Mouse (Mus musculus) ovary, postnatal 36 days (tissue): ENCODE measurements around the gene Fzr1.
A peak's percentile ranks its signal among the peaks of the same experiment; 100 is the strongest.

Experiments used
- DNase-seq: peaks from one replicate; pipeline ENCODE4 v3.0.0; 2022; ENCODE audit warnings: low spot score, mixed read lengths

The Fzr1 gene

DNA sequence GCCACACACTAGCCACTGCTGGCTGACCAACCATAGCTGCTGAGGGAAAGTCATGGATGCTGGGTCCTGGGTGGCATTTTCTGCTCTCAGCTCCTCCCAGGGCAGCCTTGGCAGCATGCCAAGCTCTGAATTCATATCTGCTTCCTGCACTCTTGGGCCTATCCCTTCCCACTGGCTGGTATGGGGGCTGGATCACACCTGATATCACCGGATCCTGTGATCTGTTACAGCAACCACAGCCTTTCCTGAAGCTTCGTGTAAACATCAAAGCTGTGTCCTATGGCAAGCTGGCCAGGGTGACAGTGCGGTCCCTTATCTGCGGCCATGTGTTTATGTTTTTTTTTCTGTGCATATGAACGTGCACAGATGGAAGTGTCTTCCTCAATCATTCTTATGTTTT, 3.7 kb upstream of the Fzr1 start:
- DNase-seq: no peak

DNA sequence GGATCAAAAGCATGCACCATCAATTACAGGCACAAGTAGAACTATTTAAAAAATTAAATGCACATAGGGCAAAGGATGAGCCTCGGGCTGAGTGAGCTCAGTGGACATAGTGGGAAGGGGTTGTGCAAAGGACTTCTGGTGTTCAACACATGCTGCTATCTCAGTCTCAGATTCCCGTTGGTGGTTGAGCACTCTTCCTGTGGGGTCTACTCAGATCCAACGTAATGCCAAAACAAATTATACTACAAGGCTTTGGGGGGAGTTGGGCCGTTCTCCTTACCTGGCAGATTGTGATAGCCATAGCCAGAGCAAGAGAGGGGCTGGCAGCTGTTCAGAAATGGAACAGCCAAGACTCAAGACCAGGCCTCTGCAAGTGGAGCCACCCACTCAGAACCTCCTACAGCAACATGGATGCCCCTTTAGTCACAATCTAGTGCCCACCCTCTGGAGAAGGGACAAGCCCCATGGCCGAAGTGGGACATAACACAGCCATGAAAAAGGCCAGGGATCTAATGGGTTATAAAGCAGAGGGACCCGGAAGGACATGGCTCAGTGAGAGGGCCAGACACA, 1.6 kb upstream of the Fzr1 start:
- DNase-seq: no peak

DNA sequence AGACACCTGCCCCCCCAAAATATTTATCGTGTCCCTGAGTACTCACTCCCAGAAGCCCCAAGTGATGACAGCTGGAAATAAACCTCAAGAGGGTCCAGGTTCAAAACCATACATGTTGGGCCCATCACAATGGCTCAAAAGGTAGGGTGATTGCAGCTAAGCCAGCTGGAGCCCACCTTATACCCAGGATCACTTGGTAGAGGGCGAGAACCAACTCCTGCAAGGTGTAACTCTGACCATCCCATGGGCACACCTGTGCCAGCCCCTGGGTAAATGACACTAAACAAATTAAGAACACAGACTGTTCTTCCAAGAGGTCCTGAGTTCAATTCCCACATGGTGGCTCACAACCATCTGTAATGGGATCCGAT, 852 bp upstream of the Fzr1 start:
- DNase-seq: no peak

DNA sequence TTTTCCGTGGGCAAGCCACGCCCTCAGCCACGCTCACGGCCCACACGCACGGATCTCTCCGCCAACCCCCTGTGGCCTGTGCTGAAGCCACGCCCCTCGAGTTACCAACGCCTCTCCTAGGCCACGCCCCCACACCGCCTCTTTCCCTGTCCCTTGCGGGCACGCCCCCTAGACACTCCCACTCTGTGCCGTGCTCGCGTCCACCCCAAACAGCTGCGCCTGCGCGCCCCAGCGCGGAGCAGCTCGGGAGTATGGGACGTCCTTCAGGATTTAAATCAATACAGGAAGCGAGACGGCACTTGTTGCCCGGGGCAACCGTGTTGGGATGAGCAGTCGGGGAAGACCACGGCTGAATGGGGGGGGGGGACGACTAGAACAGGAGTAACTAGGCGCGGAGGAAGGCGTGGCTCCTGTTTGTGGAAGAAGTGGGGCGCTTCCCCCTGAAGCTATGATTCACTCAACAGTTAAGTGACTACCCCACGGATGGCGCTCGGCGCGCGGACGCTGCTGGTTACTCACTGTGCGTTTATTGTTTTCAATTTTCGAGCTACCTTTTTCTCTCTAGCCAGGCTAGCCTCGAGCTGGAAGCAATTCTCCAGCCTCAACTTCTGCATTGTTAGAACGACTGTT, 352 bp upstream of the Fzr1 start:
- DNase-seq: peak; percentile 100

DNA sequence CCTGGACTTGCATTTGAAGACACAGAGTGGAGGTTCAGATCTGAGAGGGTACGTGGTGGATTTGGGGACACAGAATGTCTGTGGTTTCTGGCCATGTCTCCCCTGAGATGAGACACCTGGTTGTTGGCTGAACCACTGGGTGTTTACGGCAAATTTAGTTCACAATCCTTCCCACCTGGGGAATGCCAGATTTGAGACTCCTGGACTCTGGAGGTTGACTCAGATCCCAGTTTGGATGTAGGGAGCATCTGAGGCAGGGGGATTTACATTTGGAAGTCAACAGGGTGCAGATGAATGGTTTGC, 1.0 kb downstream of the Fzr1 start:
- no peak for DNase-seq

GRCm38 (mm10) chr10:81376561-81377361, 1.6 kb downstream of the Fzr1 start:
- DNase-seq: no peak

DNA sequence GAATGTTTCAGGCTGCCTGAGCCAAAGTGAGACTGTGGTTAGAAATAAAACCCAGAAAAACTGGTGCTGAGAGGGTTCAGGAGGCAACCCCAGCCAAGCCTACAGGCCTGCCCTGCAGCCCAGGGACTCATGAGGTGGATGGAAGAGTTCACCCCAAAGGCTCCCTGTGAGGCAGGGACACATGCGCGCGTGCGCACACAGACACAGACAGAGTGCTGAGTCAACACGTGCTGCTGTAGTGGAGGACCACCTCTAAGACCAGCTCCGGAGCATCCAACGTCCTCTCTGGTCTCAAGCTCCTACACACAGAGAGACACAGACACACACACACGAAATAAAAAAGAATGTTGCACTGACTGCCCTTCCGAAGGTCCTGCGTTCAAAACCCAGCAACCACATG, 3.0 kb downstream of the Fzr1 start:
- DNase-seq: no peak

GRCm38 (mm10) chr10:81367207-81367495, 11.2 kb downstream of the Fzr1 start:
- DNase-seq: no peak

- DNase-seq: no peak
Observed at GRCm38 (mm10) chr10:81366477-81367206, 11.7 kb downstream of the Fzr1 start.

DNA sequence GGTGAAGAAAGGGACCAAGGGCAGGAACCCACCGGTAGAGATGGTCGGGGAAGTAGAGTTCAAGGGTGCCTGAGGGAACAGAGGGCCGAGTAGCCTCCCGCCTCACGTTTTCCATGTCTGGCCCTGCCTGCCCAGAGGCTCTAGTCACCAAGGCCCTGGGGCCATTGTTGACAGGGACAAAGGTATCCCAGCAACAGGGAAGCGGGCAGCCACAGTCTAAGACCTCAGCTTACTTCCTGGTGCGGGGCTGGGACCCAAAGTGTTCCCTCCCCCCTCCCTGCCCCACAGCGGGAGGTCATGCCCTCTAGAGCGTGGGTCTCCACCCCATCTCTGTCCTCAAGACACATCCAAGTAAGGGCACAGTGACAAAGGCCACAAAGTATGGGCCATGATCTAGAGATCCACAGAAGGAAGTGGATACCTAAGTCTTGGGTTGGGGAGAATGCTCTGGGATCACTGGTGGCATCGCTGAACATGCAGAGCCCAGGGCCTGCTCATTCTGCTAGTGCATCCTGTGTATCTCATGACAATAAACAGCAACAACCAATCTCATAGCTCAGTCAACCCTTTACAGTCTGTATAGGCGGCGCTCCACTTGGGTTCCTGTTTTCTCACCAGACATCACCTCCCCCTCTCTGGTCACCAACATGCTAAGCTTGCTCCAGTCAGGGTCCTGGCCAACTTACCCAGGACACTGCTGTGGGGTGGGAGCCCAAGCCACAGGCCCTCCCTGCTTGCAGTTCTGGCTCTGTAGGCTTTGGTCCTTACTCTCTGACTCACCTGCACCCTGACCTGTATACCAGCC, 12.4 kb downstream of the Fzr1 start, which contains the start of gene 4930404N11Rik:
4930404N11Rik (minus strand) TSS at position 145 of the 805 bp plus-strand sequence.
- DNase-seq: no peak

- DNase-seq: no peak
Observed at GRCm38 (mm10) chr10:81365073-81365472, 13.2 kb downstream of the Fzr1 start.

DNA sequence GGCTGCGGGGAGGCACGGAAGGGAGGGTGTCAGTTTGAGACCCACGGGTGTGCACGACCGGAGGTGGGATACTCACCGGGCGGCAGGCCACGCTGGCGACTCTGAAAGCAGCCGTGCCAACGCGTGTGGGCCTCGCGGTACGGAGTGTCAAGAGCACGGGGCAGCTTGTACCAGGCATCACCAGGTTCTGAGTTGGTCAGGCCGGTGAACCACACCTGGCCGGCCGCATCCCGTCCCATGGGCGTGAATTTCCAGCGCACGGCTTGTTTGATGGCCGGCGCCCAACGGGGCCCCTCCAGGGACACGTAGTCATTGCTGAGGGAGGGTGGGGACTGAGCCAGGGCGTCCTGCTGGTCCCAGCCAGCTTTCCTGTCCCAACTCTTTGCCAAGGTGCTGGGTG, 13.7 kb downstream of the Fzr1 start:
- no peak for DNase-seq

- no peak for DNase-seq
Observed at GRCm38 (mm10) chr10:81363436-81364346, 14.6 kb downstream of the Fzr1 start.

DNA sequence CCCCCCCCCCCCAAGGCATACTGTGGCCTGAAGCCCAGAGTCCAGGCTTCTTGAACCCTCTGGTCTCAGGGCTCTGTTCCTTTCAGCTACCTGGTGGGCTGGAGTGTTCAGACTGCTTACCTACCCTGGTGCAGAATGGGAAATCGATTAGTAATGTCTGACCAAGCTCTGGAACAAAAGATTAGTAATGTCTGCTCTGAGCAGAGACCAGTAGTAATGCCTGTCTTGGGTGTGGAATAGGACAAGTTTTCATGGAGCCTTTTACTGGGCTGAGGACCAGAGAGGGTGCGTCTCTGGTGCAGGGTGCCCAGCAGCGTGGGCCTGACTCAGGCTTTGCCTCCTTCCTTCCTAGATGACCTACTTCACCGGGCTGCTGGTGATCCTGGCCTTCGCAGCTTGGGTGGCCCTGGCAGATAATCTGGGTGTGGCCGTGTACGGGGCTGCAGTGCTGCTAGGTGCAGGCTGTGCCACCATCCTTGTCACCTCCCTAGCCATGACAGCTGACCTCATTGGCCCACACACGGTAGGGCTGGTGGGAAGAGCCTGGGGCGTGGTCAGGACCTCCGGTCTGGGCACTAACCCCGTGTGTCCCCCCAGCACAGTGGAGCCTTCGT, 15.9 kb downstream of the Fzr1 start:
- DNase-seq: no peak

DNA sequence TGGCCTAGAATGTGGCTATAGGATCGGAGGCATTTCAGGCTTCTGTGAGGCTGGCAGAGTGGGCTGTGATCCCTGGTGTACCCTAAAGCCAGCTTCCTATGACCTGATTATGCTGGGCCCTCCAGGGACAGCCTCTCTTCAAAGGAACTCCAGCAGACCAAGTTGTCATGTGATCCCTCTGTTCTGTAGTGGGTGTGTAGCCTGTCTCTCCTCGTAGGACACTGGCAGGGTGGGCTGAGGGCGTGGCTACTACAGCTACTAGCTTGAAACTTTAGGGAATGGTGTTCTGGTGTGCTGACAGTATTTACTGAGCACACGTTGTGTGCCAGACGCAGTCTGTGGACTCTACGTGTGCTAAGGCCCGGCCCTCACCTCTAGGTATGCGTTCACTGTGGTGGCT, 17.6 kb downstream of the Fzr1 start:
- no peak for DNase-seq

DNA sequence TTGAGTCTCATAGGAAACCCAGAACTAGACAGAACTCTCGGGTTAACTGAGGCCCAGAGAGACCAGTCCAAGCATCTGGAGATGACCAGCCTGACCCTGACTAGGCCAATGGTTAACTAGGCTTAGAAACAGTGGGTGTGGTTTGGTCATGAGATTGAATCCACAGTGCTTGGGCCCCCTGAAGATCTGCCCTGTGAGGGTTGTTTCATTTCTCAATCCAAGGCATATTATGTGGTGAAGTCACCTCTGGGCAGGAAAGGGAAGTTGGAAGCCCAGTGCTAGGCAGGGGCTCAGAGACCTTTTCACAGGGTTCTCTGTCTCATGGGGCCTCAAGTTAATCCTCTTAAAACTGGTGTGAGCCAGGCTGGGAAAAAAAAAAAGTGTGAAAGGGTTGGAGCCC, 19.5 kb downstream of the Fzr1 start:
- no peak for DNase-seq

DNA sequence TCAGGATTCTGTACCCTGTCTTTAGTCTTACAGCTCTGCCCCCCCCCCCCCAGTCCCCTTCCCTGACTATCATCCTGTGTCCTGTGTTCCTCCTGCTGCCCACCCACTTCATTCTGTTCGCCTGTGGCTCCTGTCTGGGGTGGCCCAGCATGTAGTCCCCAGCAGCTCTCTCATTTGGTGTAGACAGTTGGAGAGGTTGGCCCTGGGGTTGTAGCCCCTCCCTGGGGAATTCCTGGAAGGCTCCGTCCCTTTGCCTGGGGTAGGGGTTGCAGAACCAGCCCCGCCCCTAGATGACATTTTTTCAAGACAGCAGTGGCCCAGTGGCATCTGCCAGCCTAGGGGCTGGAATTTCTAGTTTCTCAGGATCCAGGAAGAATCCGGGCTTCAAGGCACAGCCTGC, 20.1 kb downstream of the Fzr1 start:
- no peak for DNase-seq

DNA sequence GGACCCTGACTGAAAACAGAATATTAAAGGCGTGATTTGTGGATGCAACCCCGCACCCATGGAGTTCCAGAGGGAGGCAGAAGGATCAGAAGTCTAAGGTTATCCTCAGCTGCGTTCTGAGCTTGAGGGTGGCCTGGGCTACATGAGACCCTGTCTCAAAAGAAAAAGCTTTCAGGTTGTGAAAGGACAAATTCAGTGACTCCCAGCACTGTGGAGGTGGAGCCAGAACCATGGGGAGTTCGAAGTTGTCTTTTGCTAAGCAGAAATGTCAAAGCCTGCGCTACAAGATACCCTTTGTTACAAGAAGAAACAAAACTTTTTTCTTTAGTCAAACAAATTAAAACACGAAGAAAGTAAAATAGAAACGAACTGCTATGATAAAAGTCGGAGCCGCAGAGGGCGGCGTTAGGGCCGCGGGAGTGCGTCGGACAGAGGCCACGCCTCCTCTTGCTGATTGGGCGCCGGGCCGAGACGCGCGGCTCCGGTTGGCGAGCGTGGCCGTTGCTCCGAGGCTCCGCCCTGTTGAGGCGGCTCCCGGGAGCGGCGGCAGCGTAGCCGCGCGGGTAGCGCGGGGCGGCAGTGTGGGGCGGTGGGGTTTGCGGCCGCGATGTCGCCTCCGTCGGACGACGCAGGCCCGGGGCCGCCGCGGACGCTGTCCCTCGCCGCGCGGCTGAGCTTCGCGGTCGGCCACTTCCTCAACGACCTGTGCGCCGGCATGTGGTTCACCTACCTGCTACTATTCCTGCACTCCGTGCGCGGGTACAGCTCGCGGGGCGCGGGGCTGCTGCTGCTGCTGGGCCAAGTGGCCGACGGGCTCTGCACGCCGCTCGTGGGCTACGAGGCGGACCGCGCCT, 21.1 kb downstream of the Fzr1 start, which contains the start of gene Mfsd12:
Mfsd12 (plus strand) TSS at position 501 of the 854 bp plus-strand sequence.
- DNase-seq: peak; percentile 91

- DNase-seq: no peak
Observed at GRCm38 (mm10) chr10:81356352-81356990, 21.8 kb downstream of the Fzr1 start.
